Mouse (Mus musculus) induced T-regulatory cell, adult 2 months (primary cell): Measurements from ENCODE around the gene Meox1.

ENCODE experiments used
- DNase-seq: peaks from one replicate; pipeline ENCODE4 v3.0.0-alpha.2; 2012; ENCODE audit warnings: low read depth

The Meox1 gene

DNA sequence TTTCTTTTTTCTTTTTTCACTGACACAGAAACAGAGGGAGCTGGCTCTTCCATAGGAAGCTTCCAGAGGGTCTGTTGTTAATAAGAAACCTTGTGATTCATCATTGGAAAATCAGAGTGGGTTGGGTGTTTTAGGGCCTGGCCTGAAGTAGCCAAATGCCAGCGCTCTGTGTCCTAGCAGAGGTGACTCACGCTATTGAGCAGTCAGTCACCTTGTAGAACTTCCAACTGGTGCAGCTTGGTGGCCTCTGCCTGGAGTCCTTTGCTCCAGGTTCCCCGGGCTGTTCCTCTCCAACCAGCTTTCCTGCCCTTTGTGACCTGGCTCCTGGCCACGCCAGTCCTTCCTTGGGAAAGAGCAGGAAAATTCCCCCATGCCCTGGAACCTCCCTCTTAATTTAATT lies 44.9 kb downstream of the Meox1 start:
- DNase-seq: no peak

GRCm38 (mm10) chr11:101847509-101847908 lies 46.7 kb downstream of the Meox1 start:
- DNase-seq: no peak

- DNase-seq: no peak
Measured at GRCm38 (mm10) chr11:101842773-101843163, 51.4 kb downstream of the Meox1 start.

DNA sequence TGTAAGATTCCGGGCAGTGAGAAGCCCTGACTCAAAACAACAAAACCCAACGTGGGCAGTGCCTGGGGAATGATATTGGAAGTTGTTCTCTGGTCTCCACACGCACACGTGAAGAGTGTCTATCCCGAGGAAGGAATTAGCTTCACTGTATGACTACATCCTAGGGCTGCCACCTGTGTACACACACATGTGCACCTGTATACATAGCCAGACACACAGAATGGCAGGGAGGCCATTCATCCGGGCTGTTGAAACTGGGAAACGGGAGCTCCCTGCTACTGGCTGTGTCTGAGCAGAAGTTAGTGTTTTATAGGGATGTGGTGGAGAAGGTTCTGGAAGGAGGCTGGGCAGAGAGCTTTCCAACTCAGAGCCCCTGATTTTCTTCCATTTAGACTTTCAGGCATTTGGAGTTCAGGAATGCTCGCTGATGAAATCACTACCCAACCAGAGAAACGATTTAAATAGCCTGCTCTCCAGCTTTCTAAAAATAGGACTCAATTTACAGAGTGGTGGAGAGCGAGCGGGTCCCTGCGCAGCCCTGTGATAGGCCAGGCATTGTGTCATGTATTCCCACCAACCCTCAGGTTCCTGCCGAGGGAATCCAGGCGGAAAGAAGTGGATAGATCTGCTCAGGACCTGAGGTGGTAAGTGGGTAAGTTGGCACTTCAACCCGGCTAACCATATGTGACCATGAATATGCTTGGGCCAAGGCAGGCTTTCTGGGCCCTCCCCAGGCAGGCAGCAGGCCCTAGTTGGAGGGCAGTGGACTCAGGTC lies 52.0 kb downstream of the Meox1 start:
- DNase-seq: no peak

DNA sequence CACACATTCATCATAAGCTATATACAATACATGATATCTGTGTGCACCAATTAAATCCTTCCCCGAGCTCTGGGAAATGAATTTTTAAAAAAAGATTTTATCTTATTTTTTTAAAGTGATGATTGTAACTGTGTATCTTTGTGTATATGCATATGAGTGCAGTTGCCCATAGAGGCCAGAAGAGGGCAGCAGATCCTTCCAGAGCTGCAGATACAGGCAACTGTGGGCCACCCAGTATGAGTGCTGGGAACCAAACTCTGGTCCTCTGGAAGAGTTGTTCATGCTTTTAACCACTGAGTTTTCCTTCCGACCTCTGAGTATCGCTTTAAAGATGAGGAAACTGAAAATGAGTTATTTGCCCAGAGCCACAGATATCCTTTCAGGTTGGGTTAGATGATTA lies 53.8 kb downstream of the Meox1 start:
- peak; percentile 11 for DNase-seq

DNA sequence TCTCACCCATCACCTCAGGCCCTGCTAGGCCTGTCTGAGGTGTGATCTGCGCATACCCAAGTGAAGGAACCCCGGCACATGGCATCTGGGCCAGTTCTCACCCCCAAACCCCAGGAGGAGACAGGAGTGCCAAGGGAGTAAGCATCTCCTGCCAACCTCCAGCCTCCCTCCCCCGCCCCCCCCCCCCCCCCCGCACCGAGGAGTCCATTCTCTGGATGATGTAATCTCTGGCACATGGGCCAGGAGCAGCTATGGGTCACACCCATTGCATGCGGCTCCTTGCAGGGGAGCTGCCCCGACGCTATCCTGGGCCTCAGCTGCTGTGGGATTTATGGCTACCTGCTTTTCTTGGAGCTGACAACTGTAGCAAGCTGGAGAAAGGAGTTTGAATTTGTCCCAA lies 54.7 kb downstream of the Meox1 start:
- DNase-seq: no peak

DNA sequence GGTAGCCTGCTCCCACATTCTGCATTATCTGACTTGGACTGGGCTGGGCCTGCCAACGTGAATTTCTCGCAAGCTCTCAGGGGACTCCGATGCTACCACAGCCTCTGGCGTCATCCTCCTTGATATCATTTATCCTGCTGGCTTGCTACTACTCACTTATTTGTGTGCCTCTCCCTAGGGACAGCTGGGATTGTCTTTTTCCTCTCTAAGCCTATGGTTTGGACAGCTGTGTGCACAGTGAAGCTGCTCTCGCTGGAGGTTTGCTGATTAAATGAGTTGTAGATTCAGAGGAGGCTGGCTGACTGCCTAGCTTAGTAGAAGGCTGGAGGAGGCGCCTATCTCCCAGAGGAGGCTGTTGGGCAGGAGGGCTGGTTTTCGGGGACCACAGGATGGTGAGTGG lies 62.2 kb downstream of the Meox1 start:
- no peak for DNase-seq

GRCm38 (mm10) chr11:101830616-101831015 lies 63.6 kb downstream of the Meox1 start:
- DNase-seq: no peak

GRCm38 (mm10) chr11:101830112-101830511 lies 64.1 kb downstream of the Meox1 start:
- no peak for DNase-seq

DNA sequence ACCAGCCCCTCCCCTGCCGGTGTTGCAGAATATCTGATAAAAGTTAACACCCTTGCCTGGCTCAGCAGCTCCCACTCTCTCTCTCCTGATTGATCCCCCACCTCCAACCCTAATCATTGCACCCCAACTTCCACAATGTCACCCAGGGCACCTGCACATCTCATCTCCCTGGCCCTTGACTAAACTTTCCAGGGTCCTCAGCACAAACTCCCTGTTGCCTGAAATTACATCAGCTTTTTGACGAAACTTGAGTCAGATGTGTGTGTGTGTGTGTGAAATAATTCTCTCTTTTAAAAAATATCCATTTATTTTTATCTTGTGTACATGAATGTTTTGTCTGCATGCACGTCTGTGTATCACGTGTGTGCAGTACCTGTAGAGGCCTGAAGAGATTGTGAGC lies 65.5 kb downstream of the Meox1 start:
- no peak for DNase-seq
